Mouse (Mus musculus) forebrain, embryonic 12.5 days (tissue): Measurements from ENCODE around the gene Nacc1. TPM values are rescaled to one million over a fixed set of nuclear protein-coding genes. Genes with fewer than 3 reads are reported as not detected.
"Not testable (repeated sequence)": the region's sequence is repeated elsewhere in the genome, so short reads cannot be mapped to it uniquely, and the experiment has no call there.

Experiments
- ATAC-seq: fragments of 200-750 bp; cut with Nextera tagmentation; 2 replicates; pipeline ENCODE4 v1.8.0; 2017; ENCODE audit warnings: moderate TSS enrichment; ENCODE audit not compliant: low FRiP score
- H3K27ac ChIP-seq: fragments of 300-500 bp; sonication (generic); 2 replicates; pipeline ENCODE4 v1.5.1; 2016; ENCODE audit warnings: mild to moderate bottlenecking
- H3K27me3 ChIP-seq: fragments of 300-500 bp; sonication (generic); 2 replicates; pipeline ENCODE4 v1.6.1; 2016; ENCODE audit warnings: mild to moderate bottlenecking
- H3K36me3 ChIP-seq: fragments of 300-500 bp; sonication (generic); replicated peaks from 2 replicates; pipeline ENCODE4 v1.6.1; 2016; ENCODE audit warnings: mild to moderate bottlenecking
- H3K4me1 ChIP-seq: fragments of 300-500 bp; sonication (generic); 2 replicates; pipeline ENCODE4 v1.6.1; 2016
- H3K4me2 ChIP-seq: fragments of 300-500 bp; sonication (generic); 2 replicates; pipeline ENCODE4 v1.6.1; 2016; ENCODE audit warnings: mild to moderate bottlenecking, moderate library complexity
- H3K4me3 ChIP-seq: fragments of 300-500 bp; sonication (generic); replicated peaks from 2 replicates; pipeline ENCODE4 v1.5.1; 2016; ENCODE audit warnings: mild to moderate bottlenecking
- H3K9ac ChIP-seq: fragments of 300-500 bp; sonication (generic); 2 replicates; pipeline ENCODE4 v1.6.1; 2016; ENCODE audit warnings: mild to moderate bottlenecking
- H3K9me3 ChIP-seq: fragments of 300-500 bp; sonication (generic); 2 replicates; pipeline ENCODE4 v1.6.1; 2016
- WGBS: fragments of 180-500 bp; shearing (Covaris S2); methylation state at CpG from one replicate; pipeline ENCODE4 v1.1.7; 2016; 5-methylcytosine and 5-hydroxymethylcytosine counted together
- polyA plus RNA-seq: library from polyadenylated mRNA; unstranded; fragments of >200 nt; fragmentation: Nextera tagmentation; extraction: Ambion mirVana; gene quantifications from 2 replicates; pipeline ENCODE4 v1.2.1, GENCODE M21; 2016

Nacc1 gene
- polyA plus RNA-seq, 1 experiment from 2014 or later, result 22.8 TPM

GRCm38 (mm10) chr8:84630145-84630544, 57.5 kb downstream of the Nacc1 start:
- ATAC-seq, result no peak
- WGBS, result 79% methylated on average over 4 of the region's 4 CpGs
- H3K4me3 ChIP-seq, result no peak overlapping the region
- peaks cover 14% of the 10 kb centered on the region for H3K4me1 ChIP-seq
- H3K9me3 ChIP-seq, result no peaks in the 10 kb centered on the region
- no peak overlapping the region for H3K4me2 ChIP-seq
- no peak overlapping the region for H3K9ac ChIP-seq
- no peaks in the 10 kb centered on the region for H3K27me3 ChIP-seq
- no peak overlapping the region for H3K27ac ChIP-seq
- H3K36me3 ChIP-seq, result peaks cover 4% of the 10 kb centered on the region; the same call in 1 of the 2 replicates

GRCm38 (mm10) chr8:84629586-84629985, 58.1 kb downstream of the Nacc1 start:
- Histone ChIP-seq H3K9me3 (no peaks in the 10 kb centered on the region), H3K27me3 (no peaks in the 10 kb centered on the region), H3K4me1 (peaks cover 9% of the 10 kb centered on the region), H3K9ac (no peak overlapping the region), H3K36me3 (peaks cover 4% of the 10 kb centered on the region; the same call in 1 of the 2 replicates), H3K27ac (no peak overlapping the region), H3K4me2 (no peak overlapping the region), H3K4me3 (no peak overlapping the region)
- ATAC-seq, result no peak
- 91% methylated on average over 11 of the region's 11 CpGs for WGBS

- H3K36me3 ChIP-seq, H3K9ac ChIP-seq, H3K4me2 ChIP-seq, H3K4me1 ChIP-seq, H3K9me3 ChIP-seq, ATAC-seq, H3K27me3 ChIP-seq, H3K27ac ChIP-seq, H3K4me3 ChIP-seq: not testable (repeated sequence)
- 75% methylated on average over 4 of the region's 4 CpGs for WGBS
Measured at GRCm38 (mm10) chr8:84623425-84623824, 64.2 kb downstream of the Nacc1 start.

- no peaks in the 10 kb centered on the region for H3K36me3 ChIP-seq
- 76% methylated on average over 8 of the region's 8 CpGs for WGBS
- no peak overlapping the region for H3K4me2 ChIP-seq
- H3K9me3 ChIP-seq, result no peaks in the 10 kb centered on the region
- no peak for ATAC-seq
- no peak overlapping the region for H3K4me3 ChIP-seq
- peaks cover 11% of the 10 kb centered on the region for H3K4me1 ChIP-seq
- no peak overlapping the region for H3K27ac ChIP-seq
- peaks cover 7% of the 10 kb centered on the region; the same call in 1 of the 2 replicates for H3K27me3 ChIP-seq
- no peak overlapping the region for H3K9ac ChIP-seq
Measured at GRCm38 (mm10) chr8:84621102-84621625, 66.5 kb downstream of the Nacc1 start.

Other genes with a start within 250 kb of the Nacc1 start
- gene Ier2, start 25.0 kb downstream of the Nacc1 start, polyA plus RNA-seq, result 53.7 and 62.2 TPM in 2 replicates
- 55.4 and 59.6 TPM in 2 replicates for gene Trmt1, start 1.6 kb downstream of the Nacc1 start, polyA plus RNA-seq
- 3.1 and 3.9 TPM in 2 replicates for gene Lyl1, start 13.6 kb upstream of the Nacc1 start, polyA plus RNA-seq
- gene G430095P16Rik, start 35.1 kb upstream of the Nacc1 start, polyA plus RNA-seq, result 2.2 and 3.5 TPM in 2 replicates
- gene Nfix, start 112.5 kb upstream of the Nacc1 start, polyA plus RNA-seq, result 31.9 and 33.2 TPM in 2 replicates
- 5.3 and 5.6 TPM in 2 replicates for gene Dand5, start 135.0 kb upstream of the Nacc1 start, polyA plus RNA-seq
- 43.0 and 44.8 TPM in 2 replicates for gene Gadd45gip1, start 143.7 kb upstream of the Nacc1 start, polyA plus RNA-seq
- gene Rad23a, start 152.8 kb upstream of the Nacc1 start, polyA plus RNA-seq, result 108 and 118 TPM in 2 replicates
- gene Calr, start 159.1 kb upstream of the Nacc1 start, polyA plus RNA-seq, result 619 TPM in 2 replicates
- 110 and 111 TPM in 2 replicates for gene Farsa, start 169.1 kb upstream of the Nacc1 start, polyA plus RNA-seq
- 76.7 and 82.9 TPM in 2 replicates for gene Syce2, start 184.2 kb upstream of the Nacc1 start, polyA plus RNA-seq
- gene Gcdh, start 206.1 kb upstream of the Nacc1 start, polyA plus RNA-seq, result 31.1 and 33.2 TPM in 2 replicates
- 2.4 and 3.5 TPM in 2 replicates for gene Klf1, start 214.1 kb upstream of the Nacc1 start, polyA plus RNA-seq
- 8.7 and 9.8 TPM in 2 replicates for gene Dnase2a, start 220.7 kb upstream of the Nacc1 start, polyA plus RNA-seq
- gene Mast1, start 249.5 kb upstream of the Nacc1 start, polyA plus RNA-seq, result 29.3 and 35.3 TPM in 2 replicates